Mouse (Mus musculus): ENCODE data around the gene Fbn1.
A peak's percentile ranks its signal among the peaks of the same experiment; 100 is the strongest.

Fbn1 gene

GRCm38 (mm10) chr2:125507893-125508292 is at the start of gene Fbn1:
Gene Fbn1 (minus strand): TSS chr2:125507993.
- DNase-seq, result no peak

- no peak for DNase-seq
These were observed 48.0 kb upstream of the Fbn1 start for GRCm38 (mm10) chr2:125555830-125556229.

- no peak for DNase-seq
These were observed 41.2 kb upstream of the Fbn1 start for GRCm38 (mm10) chr2:125548806-125549578.

- no peak for DNase-seq
These were observed 37.2 kb upstream of the Fbn1 start for GRCm38 (mm10) chr2:125544986-125545385.

- no peak for DNase-seq
These were observed 35.9 kb upstream of the Fbn1 start for GRCm38 (mm10) chr2:125543646-125544045.

- DNase-seq, result no peak
These were observed 33.7 kb upstream of the Fbn1 start for GRCm38 (mm10) chr2:125541451-125541850.

- no peak for DNase-seq
These were observed 32.8 kb upstream of the Fbn1 start for GRCm38 (mm10) chr2:125540579-125540978.

GRCm38 (mm10) chr2:125539640-125540039 is 31.8 kb upstream of the Fbn1 start:
- no peak for DNase-seq

GRCm38 (mm10) chr2:125530665-125531064 is 22.9 kb upstream of the Fbn1 start:
- no peak for DNase-seq

- no peak for DNase-seq
These were observed 18.8 kb upstream of the Fbn1 start for GRCm38 (mm10) chr2:125526566-125526965.

GRCm38 (mm10) chr2:125525484-125525883 is 17.7 kb upstream of the Fbn1 start:
- DNase-seq, result no peak

- no peak for DNase-seq
These were observed 8.8 kb upstream of the Fbn1 start for GRCm38 (mm10) chr2:125516594-125516993.

- no peak for DNase-seq
These were observed 7.7 kb upstream of the Fbn1 start for GRCm38 (mm10) chr2:125515291-125516057.

- no peak for DNase-seq
These were observed 6.6 kb upstream of the Fbn1 start for GRCm38 (mm10) chr2:125514391-125514790.

GRCm38 (mm10) chr2:125512544-125512943 is 4.8 kb upstream of the Fbn1 start:
- DNase-seq, result no peak

GRCm38 (mm10) chr2:125511898-125512297 is 4.1 kb upstream of the Fbn1 start:
- DNase-seq, result no peak

- no peak for DNase-seq
These were observed 3.0 kb upstream of the Fbn1 start for GRCm38 (mm10) chr2:125510752-125511151.

GRCm38 (mm10) chr2:125508381-125508780 is 588 bp upstream of the Fbn1 start:
- DNase-seq, result no peak

GRCm38 (mm10) chr2:125506316-125507054 is 1.3 kb downstream of the Fbn1 start:
- DNase-seq, result no peak

- DNase-seq, result peak in 1 of 2 experiments; percentile 7
These were observed 2.0 kb downstream of the Fbn1 start for GRCm38 (mm10) chr2:125505746-125506315.

- DNase-seq, result no peak
These were observed 2.6 kb downstream of the Fbn1 start, which contains the start of gene Gm9913 for GRCm38 (mm10) chr2:125505006-125505745. Gene Gm9913 (plus strand): TSS chr2:125505089.

- DNase-seq, result no peak
These were observed 6.3 kb downstream of the Fbn1 start for GRCm38 (mm10) chr2:125501526-125501925.
